Mouse (Mus musculus) forebrain, embryonic 11.5 days (tissue): ENCODE data around the gene Col23a1. TPM values are rescaled to one million over a fixed set of nuclear protein-coding genes. Genes with fewer than 3 reads are reported as not detected.
"Not testable (repeated sequence)": the region's sequence is repeated elsewhere in the genome, so short reads cannot be mapped to it uniquely, and the experiment has no call there.

Experiments used
- ATAC-seq: fragments of 200-750 bp; cut with Nextera tagmentation; replicated peaks from 2 replicates; pipeline ENCODE4 v1.8.0; 2017; ENCODE audit warnings: moderate TSS enrichment; ENCODE audit not compliant: low FRiP score
- DNase-seq: peaks from one replicate; pipeline ENCODE4 v3.0.0-alpha.2; 2017; ENCODE audit warnings: low spot score
- H3K27ac ChIP-seq: fragments of 300-500 bp; sonication (generic); 2 replicates; pipeline ENCODE4 v1.5.1; 2014; ENCODE audit warnings: low read depth, low read length
- H3K27me3 ChIP-seq: fragments of 300-500 bp; sonication (generic); 2 replicates; pipeline ENCODE4 v1.6.1; 2014; ENCODE audit warnings: mild to moderate bottlenecking, low read length, mixed read lengths; ENCODE audit not compliant: control insufficient read depth, insufficient read depth
- H3K36me3 ChIP-seq: fragments of 300-500 bp; sonication (generic); 2 replicates; pipeline ENCODE4 v1.6.1; 2014; ENCODE audit warnings: mild to moderate bottlenecking, low read length, moderate library complexity, mixed read lengths; ENCODE audit not compliant: control insufficient read depth, insufficient read depth
- H3K4me1 ChIP-seq: fragments of 300-500 bp; sonication (generic); replicated peaks from 2 replicates; pipeline ENCODE4 v1.6.1; 2014; ENCODE audit warnings: low read length, mixed read lengths; ENCODE audit not compliant: control insufficient read depth, insufficient read depth
- H3K4me2 ChIP-seq: fragments of 300-500 bp; sonication (generic); 2 replicates; pipeline ENCODE4 v1.6.1; 2014; ENCODE audit warnings: low read depth, mild to moderate bottlenecking, low read length, moderate library complexity, mixed read lengths; ENCODE audit not compliant: severe bottlenecking
- H3K4me3 ChIP-seq: fragments of 300-500 bp; sonication (generic); 2 replicates; pipeline ENCODE4 v1.5.1; 2014; ENCODE audit warnings: low read depth, low read length
- H3K9ac ChIP-seq: fragments of 300-500 bp; sonication (generic); 2 replicates; pipeline ENCODE4 v1.6.1; 2014; ENCODE audit warnings: low read length
- H3K9me3 ChIP-seq: fragments of 300-500 bp; sonication (generic); 2 replicates; pipeline ENCODE4 v1.6.1; 2016; ENCODE audit warnings: low read length, mixed read lengths; ENCODE audit not compliant: control insufficient read depth
- WGBS: fragments of 180-500 bp; shearing (Covaris S2); extraction: QIAGEN DNeasy Blood & Tissue Kit; methylation state at CpG from one replicate; pipeline ENCODE4 v1.1.7; 2014; 5-methylcytosine and 5-hydroxymethylcytosine counted together
- polyA plus RNA-seq: library from polyadenylated mRNA; unstranded; fragments of >200 nt; fragmentation: Nextera tagmentation; extraction: Ambion mirVana; gene quantifications from 2 replicates; pipeline ENCODE4 v1.2.1, GENCODE M21; 2014

Gene Col23a1
- polyA plus RNA-seq, 1 experiment from 2014 or later = 7.5 TPM

DNA sequence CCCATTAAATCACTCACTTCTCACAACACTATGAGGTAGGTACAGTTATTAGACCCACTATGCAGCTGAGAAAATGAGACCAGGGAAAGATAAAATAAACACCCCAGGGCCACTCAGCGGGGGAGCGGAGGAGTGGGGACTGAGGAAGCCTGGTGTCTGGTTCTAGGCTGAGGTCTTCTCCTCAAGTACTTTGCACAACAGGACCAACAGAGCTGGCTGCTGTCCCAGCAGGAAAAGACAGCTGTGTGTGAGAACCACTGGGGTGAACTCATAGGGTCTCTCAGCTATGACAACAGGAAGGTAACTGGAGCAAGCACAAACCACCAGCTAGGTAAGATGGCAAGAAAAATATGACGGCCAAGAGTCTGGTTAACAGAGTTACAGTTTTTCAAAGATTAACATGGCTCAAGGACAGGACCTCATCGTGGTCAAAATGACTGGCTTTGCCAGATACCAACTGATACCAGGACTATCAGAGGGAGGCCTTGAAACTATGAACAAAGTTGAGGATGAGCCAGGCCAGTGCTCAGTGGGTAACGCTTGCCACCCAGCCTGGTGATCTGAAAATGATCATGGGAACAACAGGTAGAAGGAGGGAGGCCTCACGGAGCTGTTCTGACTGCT, 342.5 kb downstream of the Col23a1 start:
- Histone ChIP-seq H3K27me3 (no peaks in the 10 kb centered on the region), H3K4me2 (no peak overlapping the region), H3K27ac (no peak overlapping the region), H3K4me1 (peaks cover 2% of the 10 kb centered on the region; the same call in 1 of the 2 replicates), H3K36me3 (no peaks in the 10 kb centered on the region), H3K9me3 (no peaks in the 10 kb centered on the region), H3K9ac (no peak overlapping the region), H3K4me3 (no peak overlapping the region)
- DNase-seq = no peak
- no peak for ATAC-seq
- WGBS = 90% methylated on average over 6 of the region's 6 CpGs

DNA sequence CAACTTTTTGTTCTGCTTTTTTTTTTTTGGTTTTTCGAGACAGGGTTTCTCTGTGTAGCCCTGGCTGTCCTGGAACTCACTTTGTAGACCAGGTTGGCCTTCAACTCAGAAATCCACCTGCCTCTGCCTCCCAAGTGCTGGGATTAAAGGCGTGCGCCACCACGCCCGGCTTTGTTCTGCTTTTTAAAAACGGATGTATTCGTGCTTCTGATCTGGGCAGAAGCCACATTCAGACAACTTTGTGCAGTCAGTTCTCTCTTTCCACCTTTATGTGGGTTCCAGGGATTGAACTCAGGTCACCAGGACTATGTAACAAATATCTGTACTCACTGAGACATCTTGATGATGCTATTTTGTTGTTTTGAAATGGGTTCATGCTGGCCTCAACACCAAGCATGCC, 343.5 kb downstream of the Col23a1 start:
- H3K9ac ChIP-seq, H3K4me2 ChIP-seq, DNase-seq, H3K4me1 ChIP-seq, H3K4me3 ChIP-seq, ATAC-seq, H3K27me3 ChIP-seq, H3K36me3 ChIP-seq, H3K27ac ChIP-seq, H3K9me3 ChIP-seq: not testable (repeated sequence)
- WGBS = 93% methylated on average over 7 of the region's 7 CpGs

Other genes starting within 250 kb of the Col23a1 start
- gene Olfr1375, start 241.8 kb upstream of the Col23a1 start, polyA plus RNA-seq = not detected in 2 replicates
- 9.7 and 11.6 TPM in 2 replicates for gene Zfp354a, start 230.7 kb upstream of the Col23a1 start, polyA plus RNA-seq
- gene Gm12569, start 69.4 kb upstream of the Col23a1 start, polyA plus RNA-seq = not detected in 2 replicates
- gene Clk4, start 28.2 kb upstream of the Col23a1 start, polyA plus RNA-seq = 128 and 142 TPM in 2 replicates
- 0.35 and 0.37 TPM in 2 replicates for gene BC049762, start 26.9 kb upstream of the Col23a1 start, polyA plus RNA-seq